Mouse (Mus musculus) G1E (cell line): ENCODE measurements at regions not wholly inside any gene's neighbourhood (a gene's known extent, or its start where the extent isn't known, plus 50 kb on each side); places are given as distances from the start of the nearest gene placed in this dataset.

Experiments
- CTCF ChIP-seq: IDR thresholded peaks from 2 replicates; pipeline ENCODE4 v1.5.1; 2012; ENCODE audit warnings: low read depth, low read length, inconsistent platforms, mixed read lengths
- GATA1 ChIP-seq: IDR thresholded peaks from 2 replicates; pipeline ENCODE4 v1.6.1; 2012; ENCODE audit warnings: borderline replicate concordance, low read length, inconsistent platforms, mixed read lengths
- TAL1 ChIP-seq: conservative IDR thresholded peaks from 2 replicates; pipeline ENCODE4 v1.6.1; 2012; ENCODE audit warnings: low read depth, low read length, inconsistent platforms, mixed read lengths

DNA sequence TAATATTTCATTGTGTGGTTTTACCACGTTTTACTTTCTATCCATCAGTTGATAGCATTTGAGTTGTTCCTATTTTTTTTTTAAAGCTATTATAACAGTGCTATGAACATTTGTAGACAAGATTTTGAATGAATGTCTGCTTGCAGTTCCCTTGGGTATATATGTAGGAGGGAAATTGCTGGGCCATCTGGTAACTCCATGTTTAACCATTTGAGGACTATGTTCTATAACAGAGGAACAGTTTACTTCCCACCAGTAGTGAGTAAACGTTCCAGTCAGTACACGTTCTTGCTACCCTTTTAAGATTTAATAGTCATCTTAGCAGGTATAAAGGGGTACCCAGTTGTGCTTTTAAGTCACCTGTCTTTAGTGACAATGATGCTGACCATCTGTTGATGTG, 213.2 kb downstream of the Icos start:
- TF ChIP-seq CTCF (no peak), TAL1 (no peak), GATA1 (no peak)
